Mouse (Mus musculus): ENCODE results near the gene Ccdc180. TPM values are rescaled to one million over a fixed set of nuclear protein-coding genes. Genes with fewer than 3 reads are reported as not detected.

Gene Ccdc180
- 1 to 10 TPM; 1.1 to 1.3 TPM for total RNA-seq (2023)

DNA sequence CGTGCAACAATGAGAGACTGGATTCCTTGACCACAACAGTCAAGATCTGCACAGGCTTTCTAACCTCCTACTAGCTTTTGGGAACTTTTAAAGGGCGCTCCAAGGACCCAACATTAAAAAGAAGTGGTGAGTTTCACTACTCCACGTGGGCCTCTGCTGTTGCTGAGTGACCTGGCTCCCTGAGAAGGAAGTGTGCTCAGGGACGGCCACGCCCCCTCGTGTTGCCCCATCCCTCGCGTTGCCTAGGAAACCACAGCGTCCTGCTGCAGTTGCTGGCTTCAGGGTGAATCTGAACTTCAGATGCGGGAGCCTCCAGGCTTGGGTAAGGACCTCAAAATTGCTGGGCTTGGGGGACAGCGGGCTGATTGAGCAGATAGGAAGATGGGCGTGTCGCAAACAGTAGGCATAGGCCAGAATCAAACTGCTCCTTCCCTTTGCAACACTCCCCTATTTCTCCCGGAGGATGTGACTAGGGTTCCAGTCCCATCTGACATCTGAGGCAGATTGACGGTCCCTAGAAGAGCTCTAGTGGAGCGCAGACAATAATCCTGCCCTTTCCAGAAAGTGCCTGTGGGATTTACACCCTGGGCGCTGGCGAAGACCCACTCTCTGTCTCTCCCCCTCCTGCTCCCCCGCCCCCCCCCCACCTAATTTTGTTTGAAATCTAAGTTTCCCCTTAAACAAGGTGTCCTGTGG lies at the start of gene Ccdc180:
Gene Ccdc180, plus strand, starts transcription at position 238 of the 696 bp plus-strand sequence.

DNA sequence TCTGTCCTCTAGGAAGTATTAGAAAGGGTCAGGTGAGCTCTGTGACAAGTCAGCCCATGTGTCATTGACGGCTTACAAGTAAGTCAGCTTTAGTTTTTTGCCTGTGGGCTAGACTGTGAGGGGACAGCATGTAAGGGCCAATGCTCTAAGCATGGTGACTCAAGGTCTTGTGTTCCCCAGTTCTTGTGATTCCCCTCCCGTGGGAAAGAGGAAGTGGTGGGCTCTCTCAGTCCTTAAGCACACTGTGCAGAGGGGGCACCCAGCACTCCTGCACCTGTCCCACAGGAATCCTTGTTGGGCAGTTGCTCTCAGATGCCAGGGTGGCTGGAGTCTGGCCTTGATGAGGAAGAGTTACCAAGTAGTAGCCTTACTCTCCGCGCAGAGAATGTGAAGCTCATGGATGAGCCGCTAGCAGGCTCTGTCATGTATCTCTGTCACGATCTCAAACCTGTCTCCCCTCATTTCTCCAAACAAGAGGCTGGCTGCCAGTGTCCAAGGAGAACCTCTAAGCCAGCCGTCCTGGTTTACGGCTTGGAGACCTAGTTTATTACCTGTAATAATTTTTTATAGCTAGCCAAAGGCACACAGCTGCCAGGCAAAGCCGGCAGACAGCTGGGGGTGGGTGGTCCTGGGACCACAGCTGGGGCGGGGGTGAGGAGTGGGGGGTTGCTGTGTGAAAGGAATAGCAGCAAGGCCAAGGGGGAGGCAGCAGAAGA lies 41.8 kb upstream of the Ccdc180 start, which contains the start of gene Stra6l:
Gene Stra6l, plus strand, starts transcription at position 556 of the 716 bp plus-strand sequence.

DNA sequence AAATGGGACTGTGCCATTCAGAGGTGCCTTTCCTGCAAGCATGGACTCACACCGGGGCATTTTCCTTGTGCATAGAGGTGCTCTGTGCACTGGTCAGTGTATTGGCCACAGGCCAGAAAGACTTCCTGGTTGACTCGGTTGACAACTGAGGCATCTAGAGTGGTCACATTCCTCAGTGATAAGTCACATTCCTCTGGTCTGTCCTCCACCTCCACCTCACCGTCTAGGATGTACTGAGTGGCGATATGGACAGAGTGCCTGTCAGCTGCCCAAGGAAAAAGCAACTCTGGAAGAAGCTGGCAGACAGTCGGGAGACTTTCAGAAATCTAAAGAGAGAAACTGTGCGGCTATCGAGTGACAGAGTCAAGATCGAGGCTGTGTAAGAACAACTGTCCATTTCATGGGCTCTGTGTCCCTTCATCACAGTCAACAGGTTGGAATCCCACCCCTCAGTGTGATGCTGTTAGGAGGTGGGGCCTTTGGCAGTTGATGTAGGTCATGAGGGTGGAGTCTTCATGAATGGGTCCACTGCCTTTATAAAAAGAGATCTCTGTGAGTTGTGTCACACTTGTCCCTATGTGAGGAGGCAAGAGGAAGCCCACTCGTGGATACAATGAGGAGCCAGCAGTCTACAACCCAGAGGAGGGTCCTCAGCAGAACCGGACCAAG lies 74.8 kb downstream of the Ccdc180 start, which contains the start of gene Tdrd7:
Gene Tdrd7, plus strand, starts transcription at position 564 of the 669 bp plus-strand sequence.

Other genes with a start within 250 kb of the Ccdc180 start
- gene Aldh1b1, start 91.3 kb upstream of the Ccdc180 start, total RNA-seq (2023): 1 to 10 TPM; 6.7 to 7.8 TPM
- not detected for gene Igfbpl1, start 63.4 kb upstream of the Ccdc180 start, total RNA-seq (2023)
- gene Stra6l, start 41.6 kb upstream of the Ccdc180 start, total RNA-seq (2023): 1 to 10 TPM; 2.2 to 2.6 TPM
- 10 to 100 TPM; 55.1 to 59.9 TPM for gene Tdrd7, start 75.0 kb downstream of the Ccdc180 start, total RNA-seq (2023)
- gene Tmod1, start 148.6 kb downstream of the Ccdc180 start, total RNA-seq (2023): not detected
- 10 to 100 TPM; 24.1 to 26.0 TPM for gene Ncbp1, start 248.3 kb downstream of the Ccdc180 start, total RNA-seq (2023)
- gene Tstd2, start 248.4 kb downstream of the Ccdc180 start, total RNA-seq (2023): 10 to 100 TPM; 26.8 to 30.9 TPM

Measured in monocyte, adult 59 days (primary cell).